Mouse (Mus musculus) thymus, adult 2 months (tissue): ENCODE data around the gene Pdk2.

Source experiments
- CTCF ChIP-seq: fragments of 200-500 bp; IDR thresholded peaks from 2 replicates; pipeline ENCODE4 v1.5.1; 2012; ENCODE audit warnings: mild to moderate bottlenecking, control low read depth, low read length, moderate library complexity, borderline replicate concordance; ENCODE audit not compliant: control insufficient read depth, poor library complexity, insufficient read depth; ENCODE audit errors: extremely low read depth
- POLR2A ChIP-seq: fragments of 200-500 bp; IDR thresholded peaks from 2 replicates; pipeline ENCODE4 v1.6.1; 2012; ENCODE audit warnings: mild to moderate bottlenecking, low read length, control low read depth, moderate library complexity; ENCODE audit not compliant: control insufficient read depth, poor library complexity, insufficient read depth; ENCODE audit errors: extremely low read depth

DNA sequence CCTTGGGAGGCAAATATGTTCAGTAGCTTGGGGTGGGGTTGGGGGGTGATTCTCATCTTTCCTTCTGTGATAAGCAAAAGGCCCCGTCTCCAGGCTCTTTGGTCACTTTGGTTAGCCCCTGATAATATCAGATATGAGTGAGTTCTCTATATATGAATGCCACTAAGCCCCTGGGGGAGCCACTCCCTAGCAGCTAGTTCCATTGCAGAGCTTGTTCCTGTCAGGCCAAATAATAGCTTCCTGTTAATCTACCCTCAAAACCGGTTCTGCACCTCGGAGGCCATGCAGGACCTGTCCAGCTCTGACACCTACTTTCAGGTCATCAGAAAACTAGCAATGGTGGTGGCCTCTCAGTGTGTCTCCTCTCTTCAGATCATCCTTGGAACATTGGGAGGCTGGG lies 33.7 kb downstream of the Pdk2 start:
- TF ChIP-seq CTCF, result no peak
- no peak for TF ChIP-seq POLR2A
